Comparison of ENCODE assay signal across 32 mouse cellular contexts in genomic region chr6:92304109-92304508, GRCm38 (mm10). TPM values are rescaled to one million over a fixed set of nuclear protein-coding genes. Genes with fewer than 3 reads are reported as not detected.
"Had no signal": no experiment of that assay in that cellular context is flagged by ENCODE, and none has a peak within 500 bp of the region (broad histone marks: within the 10 kb centered on the region; RNA-seq: fewer than 3 reads in every experiment).

No protein-coding gene starts in this region.

- H3K9me3 ChIP-seq: hindbrain, embryonic 10.5 days; hindbrain, embryonic 12.5 days; intestine, embryonic 15.5 days; limb, embryonic 15.5 days; liver, embryonic 12.5 days had no signal

- H3K36me3 ChIP-seq: hindbrain, embryonic 10.5 days; hindbrain, embryonic 12.5 days; intestine, embryonic 15.5 days; limb, embryonic 13.5 days; limb, embryonic 15.5 days; liver, embryonic 12.5 days had no signal

- H3K9ac ChIP-seq: hindbrain, embryonic 12.5 days; hindbrain, embryonic 14.5 days; intestine, embryonic 15.5 days; limb, embryonic 13.5 days; limb, embryonic 15.5 days; liver, embryonic 12.5 days; liver, embryonic 14.5 days had no signal

- H3K4me2 ChIP-seq: heart, embryonic 11.5 days; hindbrain, embryonic 12.5 days; hindbrain, embryonic 14.5 days; intestine, embryonic 15.5 days; limb, embryonic 13.5 days; limb, embryonic 15.5 days; liver, embryonic 12.5 days had no signal

- H3K27me3 ChIP-seq: hindbrain, embryonic 12.5 days; intestine, embryonic 15.5 days; limb, embryonic 13.5 days; limb, embryonic 15.5 days; liver, embryonic 12.5 days had no signal

- DNase-seq: gastrocnemius, postnatal 14 days; gastrocnemius, postnatal 36 days; heart, adult 11 months; heart, adult 2 months; heart, postnatal 10 days; heart, postnatal 4 days; kidney, adult 18-20 months; kidney, adult 8-10 months; kidney, postnatal 10 days; kidney, postnatal 25 days; kidney, postnatal 4 days; left cerebral cortex, postnatal 4 days had no signal

- H3K27ac ChIP-seq: heart, adult 2 months; hindbrain, embryonic 10.5 days; hindbrain, embryonic 12.5 days; hindbrain, embryonic 14.5 days; intestine, embryonic 15.5 days; layer of hippocampus, adult 2 months; left cerebral cortex, adult 2 months; limb, embryonic 13.5 days; limb, embryonic 15.5 days; liver, embryonic 12.5 days; liver, embryonic 14.5 days had no signal

- ATAC-seq: hindbrain, embryonic 16.5 days; inflammation-experienced regulatory T-cells, adult 6 months; intestine, embryonic 15.5 days; intestine, postnatal 0 days; liver, embryonic 12.5 days had no signal

- H3K4me1 ChIP-seq: hindbrain, embryonic 10.5 days; hindbrain, embryonic 12.5 days; intestine, embryonic 15.5 days; limb, embryonic 13.5 days; limb, embryonic 15.5 days had no signal

- H3K4me3 ChIP-seq: heart, adult 2 months; hindbrain, embryonic 10.5 days; hindbrain, embryonic 12.5 days; intestine, embryonic 15.5 days; layer of hippocampus, adult 2 months; left cerebral cortex, adult 2 months; limb, embryonic 13.5 days; limb, embryonic 15.5 days; liver, embryonic 12.5 days had no signal

RNA-seq across cellular contexts. Expression of gene Trh, which starts 59.7 kb away (rescaled TPM):
- total RNA-seq: gastrocnemius, adult 18-20 months; gastrocnemius, adult 8-10 months; gastrocnemius, postnatal 14 days; gastrocnemius, postnatal 36 days; heart, adult 2 months; heart, postnatal 10 days; heart, postnatal 25 days; heart, postnatal 4 days; liver, adult 2 months had no signal
- polyA plus RNA-seq: gonadal fat pad, adult 2 months; heart, adult 2 months; inflammation-experienced regulatory T-cells, adult 6 months; limb, embryonic 11.5 days; limb, embryonic 13.5 days; limb, embryonic 15.5 days; liver, adult 2 months; liver, embryonic 12.5 days had no signal
